Mouse (Mus musculus) heart, postnatal 14 days (tissue): ENCODE measurements around the gene Usp29. TPM values are rescaled to one million over a fixed set of nuclear protein-coding genes. Genes with fewer than 3 reads are reported as not detected.

Experiments used
- microRNA-seq, 2 experiments: library from miRNA; unstranded; fragments of <30 nt; microRNA quantifications; one replicate each; pipeline ENCODE4 v1.2.0; 2021 to 2022
- total RNA-seq, 2 experiments: library from RNA; stranded (reverse); gene quantifications; 2 replicates each; pipeline ENCODE4 v1.2.3; 2021

The Usp29 gene
- total RNA-seq, 2 experiments from 2014 or later: 0.22 to 0.57 TPM

Small RNAs within 50 kb of the gene (microRNA-seq; reads per million reads assigned to microRNA genes)
- gene Mir3099: 27.7 to 850 reads per million in 2 experiments

Other genes starting within 250 kb of the Usp29 start
- gene Olfr5, start 243.6 kb upstream of the Usp29 start, total RNA-seq: not detected
- gene Olfr1347, start 230.8 kb upstream of the Usp29 start, total RNA-seq: not detected
- gene Olfr1348, start 221.8 kb upstream of the Usp29 start, total RNA-seq: not detected
- gene Olfr1349, start 207.6 kb upstream of the Usp29 start, total RNA-seq: not detected
- gene Olfr1350, start 165.7 kb upstream of the Usp29 start, total RNA-seq: not detected
- gene Zim1, start 34.1 kb upstream of the Usp29 start, total RNA-seq: 1 to 10 TPM; 4.9 to 5.8 TPM
- 10 to 100 TPM; 32.4 to 35.5 TPM for gene Peg3, start 147 bp upstream of the Usp29 start, total RNA-seq